Mouse (Mus musculus): ENCODE data around the gene Herc2. TPM values are rescaled to one million over a fixed set of nuclear protein-coding genes. Genes with fewer than 3 reads are reported as not detected.
"Not testable (repeated sequence)": the region's sequence is repeated elsewhere in the genome, so short reads cannot be mapped to it uniquely, and the experiment has no call there.

Gene Herc2
- 26.0 and 31.4 TPM in 2 replicates for polyA plus RNA-seq (2012; rRNA removed)

GRCm38 (mm10) chr7:56049831-56050321, at the start of gene Herc2:
Gene Herc2, plus strand, starts transcription at chr7:56050196.
- peak; percentile 98 for DNase-seq (ENCODE audit: low spot score)

GRCm38 (mm10) chr7:56010318-56011017, 39.5 kb upstream of the Herc2 start:
- DNase-seq (ENCODE audit: low spot score) = no peak

- no peak for DNase-seq (ENCODE audit: low spot score)
Observed at GRCm38 (mm10) chr7:56011018-56011333, 39.0 kb upstream of the Herc2 start.

DNA sequence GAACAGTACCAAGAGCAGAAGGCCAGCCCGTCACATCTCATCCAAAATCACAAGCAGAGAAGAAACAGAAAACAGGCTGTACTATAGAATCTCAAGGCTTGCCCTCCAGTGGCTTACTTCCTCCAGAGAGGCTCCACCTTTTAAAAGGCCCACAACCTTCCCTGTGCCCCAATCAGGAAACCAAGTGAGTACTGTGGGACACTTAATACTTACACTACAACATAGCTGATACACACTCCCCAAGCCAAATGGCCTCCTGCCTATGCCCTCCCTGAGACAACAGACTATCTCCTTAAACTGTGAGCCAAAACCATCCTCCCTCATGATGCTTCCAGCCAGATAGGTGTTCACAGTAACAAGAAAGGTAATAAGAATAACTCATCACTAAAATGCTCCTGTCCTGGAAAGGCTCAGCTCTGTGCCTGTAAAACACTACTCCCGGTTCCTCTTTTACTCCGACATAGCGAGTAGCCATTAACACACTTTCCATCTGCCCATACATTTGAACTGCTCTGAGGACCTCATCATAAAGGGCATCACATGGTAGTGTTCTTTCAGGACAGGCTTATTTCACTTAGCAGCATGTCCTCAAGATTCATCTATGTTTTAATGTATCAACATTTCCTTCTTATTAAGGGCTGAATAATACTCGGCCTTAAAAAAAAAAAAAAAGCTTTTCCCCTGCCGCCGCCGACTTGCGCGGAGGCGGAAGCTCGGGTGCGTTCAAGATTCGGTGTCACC, 36.6 kb upstream of the Herc2 start:
- no peak for DNase-seq (ENCODE audit: low spot score)

- DNase-seq (ENCODE audit: low spot score) = not testable (repeated sequence)
Observed at GRCm38 (mm10) chr7:56014002-56014702, 35.8 kb upstream of the Herc2 start.

- DNase-seq (ENCODE audit: low spot score) = no peak
Observed at GRCm38 (mm10) chr7:56015172-56015571, 34.8 kb upstream of the Herc2 start.

- no peak for DNase-seq (ENCODE audit: low spot score)
Observed at GRCm38 (mm10) chr7:56015837-56016236, 34.2 kb upstream of the Herc2 start.

DNA sequence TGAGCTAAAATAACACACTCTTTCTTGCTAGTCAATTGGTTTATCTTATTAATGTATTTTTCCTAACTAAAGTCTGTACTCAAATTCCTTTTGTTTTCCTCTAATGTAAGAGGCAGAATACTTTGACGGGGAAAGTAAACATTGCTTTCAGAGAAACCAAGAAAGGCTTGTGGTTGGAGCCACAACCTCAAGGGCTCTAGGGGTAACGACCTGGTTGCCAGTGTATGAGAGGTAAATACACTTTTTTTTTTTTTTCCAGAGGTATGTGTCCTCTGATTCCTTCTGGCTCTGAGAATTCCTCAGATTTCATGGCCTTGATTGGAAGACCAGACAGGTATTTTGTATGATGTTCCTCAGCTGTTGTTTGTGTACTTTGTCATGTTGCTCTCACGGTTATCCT, 32.2 kb upstream of the Herc2 start:
- no peak for DNase-seq (ENCODE audit: low spot score)

- no peak for DNase-seq (ENCODE audit: low spot score)
Observed at GRCm38 (mm10) chr7:56018446-56018971, 31.5 kb upstream of the Herc2 start.

DNA sequence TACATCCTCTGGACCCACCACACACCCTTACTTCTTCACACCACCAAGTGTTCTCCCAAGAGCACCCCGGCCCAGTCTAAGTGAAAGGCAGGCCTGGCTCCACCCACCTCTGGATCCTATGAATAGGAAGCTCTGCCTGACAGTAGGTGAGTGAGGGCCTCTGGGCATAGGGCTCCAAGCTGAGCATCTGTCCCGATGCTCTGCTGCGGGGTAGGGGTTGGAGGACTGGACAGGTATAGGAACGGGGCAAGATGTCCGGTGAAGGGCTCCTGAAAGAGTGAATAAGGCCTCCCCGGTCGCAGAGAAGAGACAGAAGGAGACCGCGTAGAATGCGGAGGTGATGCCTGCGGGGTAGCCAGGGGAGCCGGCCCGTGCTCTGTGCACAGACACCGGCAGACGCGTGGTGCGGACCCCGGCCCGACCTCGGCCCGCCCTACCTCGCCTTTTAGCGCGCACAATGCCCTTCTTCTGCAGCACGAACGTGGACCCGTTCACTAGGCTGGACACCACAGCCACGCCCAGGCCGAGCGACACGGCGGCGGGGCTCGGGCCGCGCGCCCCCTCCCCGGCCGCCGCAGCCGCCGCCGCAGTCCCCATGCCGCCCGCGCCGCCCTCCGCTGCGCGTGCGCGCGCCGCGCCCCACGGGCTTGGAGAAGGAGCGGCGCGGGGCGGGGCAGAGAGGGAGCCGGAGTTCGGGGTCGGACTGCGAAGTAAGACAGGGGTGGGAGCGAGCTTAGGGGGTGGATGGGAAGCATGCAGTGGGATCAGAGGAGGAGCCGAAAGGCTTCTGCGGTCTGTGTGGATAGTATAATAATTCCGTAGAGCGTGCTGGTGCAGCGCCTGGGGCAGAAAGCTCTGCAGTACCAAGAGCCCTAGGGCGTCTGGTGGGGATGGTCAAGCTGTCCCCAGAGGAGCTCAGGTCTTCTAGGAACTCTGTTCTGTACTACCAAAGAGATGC, 30.7 kb upstream of the Herc2 start:
- DNase-seq (ENCODE audit: low spot score) = peak; percentile 57

GRCm38 (mm10) chr7:56019930-56020253, 30.1 kb upstream of the Herc2 start, which contains the start of gene Nipa1:
Gene Nipa1, minus strand, starts transcription at chr7:56019954.
- no peak for DNase-seq (ENCODE audit: low spot score)

DNA sequence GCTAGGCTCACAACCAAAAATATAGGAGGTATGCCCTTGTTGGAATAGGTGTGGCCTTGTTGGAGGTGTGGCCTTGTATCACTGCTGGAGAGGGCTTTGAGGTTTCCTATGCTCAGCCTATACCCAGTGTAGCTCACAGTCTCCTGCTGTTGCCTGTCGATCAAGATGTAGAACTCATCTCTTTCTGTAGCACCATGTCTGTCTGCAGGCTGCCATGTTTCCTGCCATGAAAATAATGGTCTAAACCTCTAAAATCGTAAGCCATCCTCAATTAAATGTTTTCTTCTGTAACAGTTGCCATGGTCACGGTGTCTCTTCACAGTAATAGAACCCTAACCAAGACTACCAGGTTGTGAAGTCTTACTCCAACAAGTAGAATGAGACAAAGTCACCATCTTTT, 26.4 kb upstream of the Herc2 start:
- DNase-seq (ENCODE audit: low spot score) = no peak

DNA sequence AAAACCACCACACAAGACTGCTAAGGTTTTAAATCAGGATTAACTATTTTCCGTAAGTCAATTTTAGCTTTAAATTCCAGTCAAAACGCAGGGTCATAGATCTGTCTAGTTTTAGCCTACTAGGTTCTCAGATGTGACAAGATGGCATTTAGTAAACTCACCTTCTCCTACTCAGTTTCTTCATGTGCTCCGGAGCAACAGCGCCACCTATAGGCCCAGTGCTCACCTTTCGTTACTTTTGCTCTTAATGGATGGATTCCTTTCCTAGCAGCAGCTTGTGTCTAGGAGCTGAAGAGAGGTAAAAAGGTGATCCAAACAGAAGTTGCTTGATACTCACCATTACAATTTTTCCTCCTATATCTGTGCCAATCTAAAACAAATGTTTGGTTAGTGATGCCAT, 7.6 kb upstream of the Herc2 start:
- DNase-seq (ENCODE audit: low spot score) = peak; percentile 47

DNA sequence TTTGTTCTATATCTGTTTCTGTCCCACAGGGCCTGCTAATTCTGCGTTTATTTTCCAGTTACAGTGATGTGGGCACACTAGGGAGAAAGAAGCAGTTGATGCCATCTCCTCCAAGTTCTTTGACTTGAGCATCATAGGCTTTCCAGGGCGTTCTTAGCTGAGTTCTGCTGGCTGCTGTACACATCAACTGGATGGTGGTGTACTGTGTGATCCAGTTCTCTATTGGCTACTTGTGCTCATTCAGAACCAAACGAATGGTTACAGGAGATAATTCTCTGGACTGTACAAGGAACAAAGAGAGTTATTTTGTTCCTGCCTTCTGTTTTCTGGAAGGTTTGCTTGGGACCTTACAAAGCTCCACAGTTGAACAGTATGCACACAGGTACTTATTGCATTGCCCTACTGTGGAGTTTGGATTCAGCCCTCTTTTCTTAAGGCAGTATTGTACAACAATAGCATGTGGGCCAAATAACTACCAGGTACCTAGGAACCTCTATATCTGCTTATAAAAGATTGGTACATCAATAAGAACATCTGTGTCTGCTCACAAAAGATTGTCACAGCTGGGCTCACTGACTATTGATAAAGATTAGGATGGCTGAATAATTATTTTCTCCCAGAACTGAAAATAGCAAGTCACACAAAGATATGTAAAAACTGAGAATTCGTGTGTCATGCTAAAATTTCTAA, 6.3 kb upstream of the Herc2 start:
- DNase-seq (ENCODE audit: low spot score) = no peak

- no peak for DNase-seq (ENCODE audit: low spot score)
Observed at GRCm38 (mm10) chr7:56044267-56044629, 5.7 kb upstream of the Herc2 start.

- DNase-seq (ENCODE audit: low spot score) = no peak
Observed at GRCm38 (mm10) chr7:56047178-56047577, 2.8 kb upstream of the Herc2 start.

- DNase-seq (ENCODE audit: low spot score) = peak; percentile 23
Observed at GRCm38 (mm10) chr7:56050487-56050911, 503 bp downstream of the Herc2 start.

DNA sequence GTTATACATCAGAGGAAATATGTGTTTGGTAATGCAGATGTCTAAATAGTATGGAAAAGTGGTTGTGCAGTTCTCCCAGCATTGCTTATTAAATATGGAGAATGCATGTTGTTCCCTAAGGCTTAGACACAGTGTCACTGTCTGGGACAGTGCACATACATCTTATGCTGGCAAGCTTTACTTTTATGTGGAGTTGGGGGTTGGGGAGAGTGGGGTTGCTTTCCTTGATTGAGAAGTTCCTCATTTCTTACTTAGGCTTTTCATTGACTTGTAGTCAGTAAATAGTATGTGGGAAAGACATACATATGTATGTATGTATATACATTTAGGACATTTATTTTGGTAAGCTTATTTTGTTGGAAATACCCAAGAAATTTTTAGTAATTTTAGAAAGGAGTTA, 3.0 kb downstream of the Herc2 start:
- DNase-seq (ENCODE audit: low spot score) = no peak

GRCm38 (mm10) chr7:56055338-56055737, 5.3 kb downstream of the Herc2 start:
- no peak for DNase-seq (ENCODE audit: low spot score)

DNA sequence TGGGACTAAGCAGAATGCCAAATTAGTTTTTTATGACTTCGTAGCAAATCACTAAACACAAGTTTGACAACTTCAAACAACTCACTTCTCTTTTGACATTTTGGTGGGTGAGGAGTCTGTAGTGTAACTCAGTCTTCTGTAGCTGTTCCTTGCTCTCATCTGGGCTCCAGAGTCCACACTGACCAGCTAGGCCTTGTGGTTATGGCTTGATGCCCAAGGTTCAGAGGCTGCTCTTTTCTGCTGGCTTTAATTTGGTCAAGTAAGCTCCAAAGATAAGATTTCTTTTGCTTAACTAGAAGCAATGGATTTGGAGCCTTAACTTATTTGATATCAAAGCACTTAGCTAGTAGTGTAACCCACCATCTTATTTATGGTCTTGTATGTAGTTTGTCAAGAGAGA, 14.9 kb downstream of the Herc2 start:
- DNase-seq (ENCODE audit: low spot score) = no peak

DNA sequence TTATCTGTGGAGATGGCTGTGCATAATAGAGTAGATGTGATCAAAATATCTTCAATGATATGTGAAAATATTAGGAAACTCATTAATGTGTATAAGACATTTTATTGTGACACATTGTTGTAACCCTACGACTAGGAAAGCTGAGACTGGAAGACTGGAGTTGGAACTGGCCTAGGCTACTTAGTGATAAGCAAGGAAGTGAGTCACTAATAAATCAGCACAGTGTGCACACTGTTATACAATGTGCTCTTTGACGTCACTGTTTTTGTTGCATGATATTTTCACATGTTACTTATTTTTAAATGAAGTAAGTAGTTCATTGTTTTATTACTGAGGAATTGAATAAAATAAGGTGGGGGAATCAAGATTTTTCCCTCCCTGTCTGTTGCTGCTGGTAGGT, 16.1 kb downstream of the Herc2 start:
- DNase-seq (ENCODE audit: low spot score) = no peak

Measured in urinary bladder, adult 2 months (tissue).